In genomic region chr4:101550671-101551161, GRCm38 (mm10) we compare ENCODE assay signal across 7 mouse cellular contexts. TPM values are rescaled to one million over a fixed set of nuclear protein-coding genes. Genes with fewer than 3 reads are reported as not detected.
DNase-seq lines count a peak whose midpoint lies in the region; ATAC-seq and TF ChIP-seq lines count a peak whose summit lies in the region.

No protein-coding gene starts in this region.

- under 1% methylated on average over 33 of the region's 33 CpGs for WGBS in embryonic facial prominence, embryonic 14.5 days
- WGBS in hindbrain, embryonic 10.5 days: under 1% methylated on average over 33 of the region's 33 CpGs
- WGBS in limb, embryonic 14.5 days: under 1% methylated on average over 33 of the region's 33 CpGs
- WGBS in midbrain, embryonic 15.5 days: under 1% methylated on average over 33 of the region's 33 CpGs

- DNase-seq in Patski (ENCODE audit: low read depth, low spot score): no peak
- DNase-seq in adrenal gland, postnatal 4 days (ENCODE audit: low spot score in 2 of 2): peak; percentile 6 to 28
- peak; percentile 70 for DNase-seq in embryonic facial prominence, embryonic 14.5 days (ENCODE audit: low spot score)
- DNase-seq in hindbrain, embryonic 10.5 days (ENCODE audit: low spot score): peak; percentile 71
- DNase-seq in limb, embryonic 14.5 days (ENCODE audit: low spot score): peak; percentile 55
- DNase-seq in testis, postnatal 10 days (ENCODE audit: low spot score): peak; percentile 79

- peak; percentile 92 for ATAC-seq in Patski
- ATAC-seq in embryonic facial prominence, embryonic 14.5 days (ENCODE audit: low read depth): peak; percentile 89
- peak; percentile 81 for ATAC-seq in limb, embryonic 14.5 days (ENCODE audit: low FRiP score, low read depth)
- peak; percentile 88 for ATAC-seq in midbrain, embryonic 15.5 days (replicated peaks)

- no peak for TF ChIP-seq CTCF in Patski (IDR thresholded peaks at IDR 0.05)

- no peaks in the 10 kb centered on the region for H3K36me3 ChIP-seq in embryonic facial prominence, embryonic 14.5 days (ENCODE audit: control insufficient read depth, insufficient read depth, low read length)
- H3K36me3 ChIP-seq in hindbrain, embryonic 10.5 days: no peaks in the 10 kb centered on the region
- no peaks in the 10 kb centered on the region for H3K36me3 ChIP-seq in limb, embryonic 14.5 days (ENCODE audit: control insufficient read depth, insufficient read depth, low read length)
- H3K36me3 ChIP-seq in midbrain, embryonic 15.5 days (replicated peaks): no peaks in the 10 kb centered on the region

- H3K27ac ChIP-seq in embryonic facial prominence, embryonic 14.5 days (replicated peaks; ENCODE audit: low read depth, low read length): no peak overlapping the region
- H3K27ac ChIP-seq in hindbrain, embryonic 10.5 days: peak overlapping the region; percentile 72
- H3K27ac ChIP-seq in limb, embryonic 14.5 days (replicated peaks; ENCODE audit: low read depth, low read length): no peak overlapping the region
- peak overlapping the region; percentile 93 for H3K27ac ChIP-seq in midbrain, embryonic 15.5 days

- POLR2A ChIA-PET in Patski (lab: Charles Lee): no interaction called here

- no peak for TF ChIP-seq POLR2A in limb, embryonic 14.5 days (IDR thresholded peaks at IDR 0.05; ENCODE audit: borderline replicate concordance, extremely low read depth, insufficient read depth, insufficient read length)

- 0 out of 2 replicates have a peak overlapping the region, but pooled peaks have one; percentile 34 for H3K9ac ChIP-seq in embryonic facial prominence, embryonic 14.5 days (ENCODE audit: low read depth, low read length)
- H3K9ac ChIP-seq in limb, embryonic 14.5 days (ENCODE audit: low read depth, low read length, severe bottlenecking): no peak overlapping the region
- H3K9ac ChIP-seq in midbrain, embryonic 15.5 days: peak overlapping the region; percentile 69

- H3K27me3 ChIP-seq in Patski: peaks cover 9% of the 10 kb centered on the region
- peaks cover 23% of the 10 kb centered on the region for H3K27me3 ChIP-seq in embryonic facial prominence, embryonic 14.5 days (replicated peaks; ENCODE audit: control insufficient read depth, insufficient read depth, low read length)
- peaks cover 31% of the 10 kb centered on the region for H3K27me3 ChIP-seq in hindbrain, embryonic 10.5 days (ENCODE audit: insufficient read depth, poor library complexity, severe bottlenecking)
- H3K27me3 ChIP-seq in limb, embryonic 14.5 days (ENCODE audit: control insufficient read depth, insufficient read depth, low read length): peaks cover 29% of the 10 kb centered on the region
- H3K27me3 ChIP-seq in midbrain, embryonic 15.5 days (replicated peaks): no peaks in the 10 kb centered on the region

- H3K9me3 ChIP-seq in embryonic facial prominence, embryonic 14.5 days (ENCODE audit: control insufficient read depth, low read length): no peaks in the 10 kb centered on the region
- no peaks in the 10 kb centered on the region for H3K9me3 ChIP-seq in hindbrain, embryonic 10.5 days
- no peaks in the 10 kb centered on the region for H3K9me3 ChIP-seq in limb, embryonic 14.5 days (ENCODE audit: control insufficient read depth, low read length)
- H3K9me3 ChIP-seq in midbrain, embryonic 15.5 days: no peaks in the 10 kb centered on the region

- H3K4me3 ChIP-seq in embryonic facial prominence, embryonic 14.5 days (ENCODE audit: low read depth, low read length): peak overlapping the region; percentile 39
- peak overlapping the region; percentile 63 for H3K4me3 ChIP-seq in hindbrain, embryonic 10.5 days
- peak overlapping the region; percentile 29 for H3K4me3 ChIP-seq in limb, embryonic 14.5 days (replicated peaks; ENCODE audit: low read length)
- peak overlapping the region; percentile 50 for H3K4me3 ChIP-seq in midbrain, embryonic 15.5 days

- in situ Hi-C loops in Patski (cut with MboI; ENCODE audit: low pct_unique_long_range_greater_than_20kb): no loop called here

- CTCF ChIA-PET in Patski (lab: Charles Lee): interaction anchor here (1.4 kb wide), 1 partner anchor 20 kb away, joined by 3 read pairs; no protein-coding TSS in a partner anchor

- 0 out of 2 replicates have a peak, but pooled peaks cover 12% of the 10 kb centered on the region for H3K4me1 ChIP-seq in embryonic facial prominence, embryonic 14.5 days (ENCODE audit: control insufficient read depth, insufficient read depth, low read length)
- peaks cover 19% of the 10 kb centered on the region for H3K4me1 ChIP-seq in hindbrain, embryonic 10.5 days (replicated peaks)
- H3K4me1 ChIP-seq in limb, embryonic 14.5 days (ENCODE audit: control insufficient read depth, insufficient read depth, low read length): peaks cover 8% of the 10 kb centered on the region; the same call in 1 of the 2 replicates
- peaks cover 29% of the 10 kb centered on the region for H3K4me1 ChIP-seq in midbrain, embryonic 15.5 days

- H3K4me2 ChIP-seq in embryonic facial prominence, embryonic 14.5 days (ENCODE audit: low read depth, low read length): peak overlapping the region; percentile 85
- H3K4me2 ChIP-seq in limb, embryonic 14.5 days (replicated peaks; ENCODE audit: low read depth, low read length, severe bottlenecking): peak overlapping the region; percentile 60
- peak overlapping the region; percentile 49 for H3K4me2 ChIP-seq in midbrain, embryonic 15.5 days

RNA-seq across cellular contexts. Expression of gene Dnajc6, which starts 54.3 kb away (rescaled TPM):
- polyA plus RNA-seq in Patski (2021): 0.33 TPM
- 10 to 100 TPM in 1 of 2 experiments, 1 to 10 TPM in 1; 8.6 to 11.7 TPM for total RNA-seq in adrenal gland, postnatal 4 days (2021)
- 4.4 and 4.8 TPM in 2 replicates for polyA plus RNA-seq in embryonic facial prominence, embryonic 14.5 days (2014; fragmentation: Nextera tagmentation; extraction: Ambion mirVana)
- polyA plus RNA-seq in hindbrain, embryonic 10.5 days (2016; fragmentation: Nextera tagmentation; extraction: Ambion mirVana): 1.6 and 3.7 TPM in 2 replicates
- 0.82 and 0.85 TPM in 2 replicates for polyA plus RNA-seq in limb, embryonic 14.5 days (2012; rRNA removed)
- polyA plus RNA-seq in limb, embryonic 14.5 days (2014; fragmentation: Nextera tagmentation; extraction: Ambion mirVana): 0.53 and 0.98 TPM in 2 replicates
- polyA plus RNA-seq in midbrain, embryonic 15.5 days (2015; fragmentation: Nextera tagmentation; extraction: Ambion mirVana): 54.1 and 56.6 TPM in 2 replicates

Comparison
In these comparisons a context has a peak if more than half of its experiments do, and no peak if none do; other contexts are left out.
1. H3K27ac ChIP-seq: peak in hindbrain, embryonic 10.5 days (single experiment) and midbrain, embryonic 15.5 days (single experiment); none in embryonic facial prominence, embryonic 14.5 days (single experiment) and limb, embryonic 14.5 days (single experiment).
2. Peak in every context shown above with its lines, with median percentiles within 50 percentile points of each other: ATAC-seq, H3K4me2 ChIP-seq and H3K4me3 ChIP-seq.